Mouse (Mus musculus) spleen, postnatal 4 days (tissue): ENCODE measurements around the gene Zfp2.

Experiments
- DNase-seq, 2 experiments: peaks; one replicate each; pipeline ENCODE4 v3.0.0; 2022; ENCODE audit warnings: low spot score in 2 of 2

Zfp2 gene

DNA sequence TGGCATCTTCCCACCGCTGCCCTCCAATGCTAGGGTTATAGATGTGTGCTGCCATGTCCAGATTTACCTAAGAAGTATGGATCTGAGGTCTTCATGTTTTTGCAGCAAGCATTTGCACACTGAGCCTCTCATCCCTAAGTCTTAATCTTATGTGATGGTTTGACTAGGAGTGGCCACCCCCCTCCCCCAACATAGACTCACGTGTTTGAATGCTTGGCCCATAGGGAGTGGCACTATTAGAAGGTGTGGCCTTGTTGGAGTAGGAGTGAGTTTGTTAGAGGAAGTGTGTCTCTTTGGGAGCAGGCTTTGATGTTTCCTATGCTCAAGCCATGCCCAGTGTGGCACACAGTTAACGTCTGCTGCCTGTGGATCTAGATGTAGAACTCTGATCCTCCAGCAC is 37.3 kb downstream of the Zfp2 start:
- DNase-seq: no peak

DNA sequence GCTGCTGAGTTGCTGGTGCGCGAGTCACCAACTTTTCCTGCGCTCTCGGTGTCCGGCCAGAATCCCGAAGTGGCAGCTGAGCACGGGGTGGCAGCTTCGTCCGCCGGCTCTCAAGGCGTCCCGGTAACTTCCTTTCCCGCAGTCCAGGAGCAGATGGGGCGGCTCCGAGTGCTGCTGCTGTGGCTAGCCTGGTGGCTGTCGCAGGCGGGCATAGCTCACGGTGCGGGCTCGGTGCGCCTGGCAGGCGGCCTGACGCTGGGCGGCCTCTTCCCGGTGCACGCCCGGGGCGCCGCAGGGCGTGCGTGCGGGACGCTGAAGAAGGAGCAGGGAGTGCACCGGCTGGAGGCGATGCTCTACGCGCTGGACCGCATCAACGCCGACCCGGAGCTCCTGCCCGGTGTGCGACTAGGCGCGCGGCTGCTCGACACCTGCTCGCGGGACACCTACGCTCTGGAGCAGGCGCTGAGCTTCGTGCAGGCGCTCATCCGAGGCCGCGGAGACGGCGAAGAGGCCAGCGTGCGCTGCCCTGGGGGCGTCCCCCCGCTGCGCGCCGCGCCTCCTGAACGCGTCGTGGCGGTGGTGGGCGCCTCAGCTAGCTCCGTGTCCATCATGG is 64.9 kb downstream of the Zfp2 start:
- no peak for DNase-seq

DNA sequence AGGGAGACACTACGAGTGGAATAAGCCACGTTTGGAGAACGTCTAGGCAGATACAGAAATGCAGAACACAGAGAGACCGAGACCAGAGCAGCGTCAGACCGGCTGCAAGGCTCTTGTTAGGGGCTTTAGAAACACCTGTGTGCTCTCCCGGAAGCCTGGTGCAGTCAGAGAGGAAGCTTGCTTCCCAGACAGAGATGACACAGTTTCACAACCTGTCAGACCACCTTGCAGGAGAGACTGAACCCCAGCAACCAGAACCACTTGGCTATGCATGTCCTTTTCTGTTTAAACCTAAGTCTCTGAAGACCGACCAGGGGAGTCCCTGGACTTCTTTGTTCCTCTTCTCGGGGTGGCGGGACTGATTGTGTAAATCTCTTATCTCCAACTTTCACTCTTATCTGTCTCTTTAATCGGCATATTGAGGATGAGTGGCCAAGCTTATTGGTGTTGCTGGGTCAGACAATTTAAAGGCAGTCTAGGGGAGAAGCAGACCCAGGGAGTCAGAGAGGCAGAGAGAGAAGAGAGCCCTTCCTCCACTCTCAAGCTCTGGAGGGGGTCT is 65.7 kb downstream of the Zfp2 start, which contains the start of gene Grm6:
TSS of gene Grm6 (plus strand) at position 509 of the 559 bp plus-strand sequence.
- DNase-seq: peak in 1 of 2 experiments; percentile 62

DNA sequence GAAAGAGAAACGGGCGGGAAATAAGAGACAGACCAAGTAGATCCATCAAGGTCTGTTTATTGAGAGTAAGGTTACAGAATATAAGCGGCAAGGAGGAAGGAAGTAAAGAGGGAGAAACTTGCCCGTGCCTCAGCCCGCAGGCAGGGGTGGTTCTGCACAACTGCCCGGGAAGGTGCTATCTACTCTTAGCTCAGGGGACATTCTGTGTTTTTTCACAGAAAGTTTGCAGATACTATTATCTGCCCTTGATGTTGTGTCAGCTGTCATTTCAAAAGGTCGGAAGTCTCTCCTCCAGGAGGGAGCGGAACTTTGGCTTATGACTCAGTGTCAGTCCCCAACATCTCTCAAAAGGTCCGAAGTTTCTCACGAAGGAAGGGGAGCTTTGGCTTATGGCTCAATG is 66.7 kb downstream of the Zfp2 start:
- peak in 1 of 2 experiments; percentile 28 for DNase-seq
